Mouse (Mus musculus) liver, embryonic 14.5 days (tissue): ENCODE results near the gene Ppp2r3c. TPM values are rescaled to one million over a fixed set of nuclear protein-coding genes. Genes with fewer than 3 reads are reported as not detected.

ENCODE experiments used
- ATAC-seq: fragments of 200-750 bp; cut with Nextera tagmentation; 2 replicates; pipeline ENCODE4 v1.8.0; 2017; ENCODE audit warnings: moderate number of reproducible peaks, mild to moderate bottlenecking, moderate library complexity; ENCODE audit not compliant: insufficient read depth
- DNase-seq, 3 experiments: peaks; one replicate each; pipeline ENCODE4 v3.0.0-alpha.2; 2012 to 2013; ENCODE audit warnings: low read depth in 3 of 3, low spot score in 3 of 3
- H3K27ac ChIP-seq: fragments of 300-500 bp; sonication (generic); 2 replicates; pipeline ENCODE4 v1.5.1; 2014; ENCODE audit warnings: moderate library complexity, mild to moderate bottlenecking, control low read depth, inconsistent platforms
- H3K27me3 ChIP-seq: fragments of 300-500 bp; sonication (generic); 2 replicates; pipeline ENCODE4 v1.6.1; 2014; ENCODE audit warnings: mild to moderate bottlenecking, low read length, moderate library complexity; ENCODE audit not compliant: control insufficient read depth, insufficient read depth
- H3K36me3 ChIP-seq: fragments of 300-500 bp; sonication (generic); replicated peaks from 2 replicates; pipeline ENCODE4 v1.6.1; 2014; ENCODE audit warnings: low read depth; ENCODE audit not compliant: control insufficient read depth, insufficient read depth
- H3K4me1 ChIP-seq, 2 experiments: fragments of 200-500 bp in 1 of 2; fragments of 300-500 bp in 1 of 2; sonication (generic) in 1 of 2; replicated peaks; 2 replicates each; pipeline ENCODE4 v1.6.1; 2012 to 2014; ENCODE audit warnings: antibody characterized with exemption in 1 of 2, inconsistent platforms in 1 of 2, low read length in 1 of 2; ENCODE audit not compliant: control insufficient read depth in 2 of 2, insufficient read depth in 2 of 2
- H3K4me2 ChIP-seq: fragments of 300-500 bp; sonication (generic); 2 replicates; pipeline ENCODE4 v1.6.1; 2014; ENCODE audit warnings: low read depth, mild to moderate bottlenecking, control low read depth, moderate library complexity
- H3K4me3 ChIP-seq, 2 experiments: fragments of 200-500 bp in 1 of 2; fragments of 300-500 bp in 1 of 2; sonication (generic) in 1 of 2; 2 replicates each; pipeline ENCODE4 v1.5.1; 2012 to 2014; ENCODE audit warnings: low read depth in 2 of 2, low read length in 2 of 2, mild to moderate bottlenecking in 2 of 2, control low read depth in 1 of 2, inconsistent platforms in 1 of 2, moderate library complexity in 1 of 2; ENCODE audit not compliant: insufficient read depth in 1 of 2
- H3K9ac ChIP-seq: fragments of 300-500 bp; sonication (generic); replicated peaks from 2 replicates; pipeline ENCODE4 v1.6.1; 2014; ENCODE audit warnings: mild to moderate bottlenecking, control low read depth, moderate library complexity
- H3K9me3 ChIP-seq: fragments of 300-500 bp; sonication (generic); 2 replicates; pipeline ENCODE4 v1.6.1; 2016; ENCODE audit warnings: low read length, mixed read lengths; ENCODE audit not compliant: control insufficient read depth
- CTCF ChIP-seq: IDR thresholded peaks from 2 replicates; pipeline ENCODE4 v1.5.1; 2016; ENCODE audit warnings: antibody characterized with exemption, low read depth, control low read depth
- EP300 ChIP-seq: IDR thresholded peaks from 2 replicates; pipeline ENCODE4 v1.6.1; 2016; ENCODE audit warnings: antibody characterized with exemption, low read depth
- WGBS: fragments of 180-500 bp; shearing (Covaris S2); extraction: QIAGEN DNeasy Blood & Tissue Kit; methylation state at CpG from one replicate; pipeline ENCODE4 v1.1.7; 2014; ENCODE audit not compliant: insufficient replicate concordance; 5-methylcytosine and 5-hydroxymethylcytosine counted together
- polyA plus RNA-seq, 2 experiments: library from polyadenylated mRNA; depleted of rRNA in 1 of 2; stranded (reverse) in 1 of 2; unstranded in 1 of 2; fragments of >200 nt; fragmentation: Nextera tagmentation in 1 of 2; extraction: Ambion mirVana in 1 of 2; gene quantifications; 2 replicates each; pipeline versions ENCODE4 v1.2.1 to v1.2.3; 2012 to 2014

Gene Ppp2r3c
- polyA plus RNA-seq, 2 experiments: 4.7 to 7.9 TPM

GRCm38 (mm10) chr12:55333662-55334061, 30.9 kb upstream of the Ppp2r3c start:
- H3K27me3 ChIP-seq: no peaks in the 10 kb centered on the region
- no peak overlapping the region for H3K4me2 ChIP-seq
- peaks cover 0 to 9% of the 10 kb centered on the region in 2 experiments; a peak in 2 of 4 replicates for H3K4me1 ChIP-seq
- no peak for ATAC-seq
- H3K9me3 ChIP-seq: no peaks in the 10 kb centered on the region
- H3K36me3 ChIP-seq: no peaks in the 10 kb centered on the region
- no peak overlapping the region for H3K4me3 ChIP-seq
- no peak for TF ChIP-seq EP300
- no peak for TF ChIP-seq CTCF
- WGBS: 79% methylated on average over 7 of the region's 7 CpGs
- no peak overlapping the region for H3K27ac ChIP-seq
- no peak overlapping the region for H3K9ac ChIP-seq
- no peak for DNase-seq

GRCm38 (mm10) chr12:55329351-55329750, 26.6 kb upstream of the Ppp2r3c start:
- Histone ChIP-seq H3K36me3 (no peaks in the 10 kb centered on the region), H3K4me1 (peaks cover 0 to 13% of the 10 kb centered on the region in 2 experiments; a peak in 2 of 4 replicates), H3K9me3 (no peaks in the 10 kb centered on the region), H3K27me3 (no peaks in the 10 kb centered on the region), H3K27ac (no peak overlapping the region), H3K4me3 (no peak overlapping the region), H3K4me2 (no peak overlapping the region), H3K9ac (no peak overlapping the region)
- DNase-seq: peak in 2 of 3 experiments; percentile 9 to 32
- WGBS: 22% methylated on average over 7 of the region's 7 CpGs
- TF ChIP-seq CTCF (no peak), EP300 (peak; percentile 74)
- ATAC-seq: peak; percentile 74

GRCm38 (mm10) chr12:55328784-55329183, 26.0 kb upstream of the Ppp2r3c start:
- ATAC-seq (no peak; the same call in 1 of the 2 replicates), DNase-seq (no peak)
- H3K27ac ChIP-seq: no peak overlapping the region
- no peaks in the 10 kb centered on the region for H3K36me3 ChIP-seq
- peaks cover 0 to 13% of the 10 kb centered on the region in 2 experiments; a peak in 2 of 4 replicates for H3K4me1 ChIP-seq
- WGBS: 44% methylated on average over 4 of the region's 4 CpGs
- no peak overlapping the region for H3K4me3 ChIP-seq
- TF ChIP-seq CTCF: no peak
- TF ChIP-seq EP300: no peak
- no peak overlapping the region for H3K4me2 ChIP-seq
- no peaks in the 10 kb centered on the region for H3K9me3 ChIP-seq
- no peaks in the 10 kb centered on the region for H3K27me3 ChIP-seq
- no peak overlapping the region for H3K9ac ChIP-seq

GRCm38 (mm10) chr12:55325702-55326101, 22.9 kb upstream of the Ppp2r3c start:
- Histone ChIP-seq H3K9ac (no peak overlapping the region), H3K9me3 (no peaks in the 10 kb centered on the region), H3K4me3 (no peak overlapping the region), H3K4me2 (no peak overlapping the region), H3K4me1 (peaks cover 0 to 13% of the 10 kb centered on the region in 2 experiments; a peak in 2 of 4 replicates), H3K27me3 (no peaks in the 10 kb centered on the region), H3K36me3 (no peaks in the 10 kb centered on the region), H3K27ac (no peak overlapping the region)
- DNase-seq (no peak), ATAC-seq (no peak)
- WGBS: 30% methylated on average over 7 of the region's 7 CpGs
- TF ChIP-seq CTCF (no peak), EP300 (no peak)

- H3K4me2 ChIP-seq: no peak overlapping the region
- DNase-seq (no peak), ATAC-seq (no peak)
- no peak for TF ChIP-seq CTCF
- no peak for TF ChIP-seq EP300
- H3K36me3 ChIP-seq: no peaks in the 10 kb centered on the region; the same call in 1 of the 2 replicates
- 84% methylated on average over 18 of the region's 18 CpGs for WGBS
- no peak overlapping the region for H3K27ac ChIP-seq
- no peak overlapping the region for H3K9ac ChIP-seq
- no peak overlapping the region for H3K4me3 ChIP-seq
- no peaks in the 10 kb centered on the region for H3K9me3 ChIP-seq
- no peaks in the 10 kb centered on the region for H3K27me3 ChIP-seq
- H3K4me1 ChIP-seq: peaks cover 0 to 4% of the 10 kb centered on the region in 2 experiments; a peak in 1 of 4 replicates
Observed at GRCm38 (mm10) chr12:55321642-55322291, 19.0 kb upstream of the Ppp2r3c start.
